Mouse (Mus musculus): ENCODE results near the gene Fam122a. TPM values are rescaled to one million over a fixed set of nuclear protein-coding genes. Genes with fewer than 3 reads are reported as not detected.
A peak's percentile ranks its signal among the peaks of the same experiment; 100 is the strongest.

Fam122a gene
- 63.2 and 65.4 TPM in 2 replicates for polyA plus RNA-seq (2016; fragmentation: Nextera tagmentation; extraction: Ambion mirVana)

DNA sequence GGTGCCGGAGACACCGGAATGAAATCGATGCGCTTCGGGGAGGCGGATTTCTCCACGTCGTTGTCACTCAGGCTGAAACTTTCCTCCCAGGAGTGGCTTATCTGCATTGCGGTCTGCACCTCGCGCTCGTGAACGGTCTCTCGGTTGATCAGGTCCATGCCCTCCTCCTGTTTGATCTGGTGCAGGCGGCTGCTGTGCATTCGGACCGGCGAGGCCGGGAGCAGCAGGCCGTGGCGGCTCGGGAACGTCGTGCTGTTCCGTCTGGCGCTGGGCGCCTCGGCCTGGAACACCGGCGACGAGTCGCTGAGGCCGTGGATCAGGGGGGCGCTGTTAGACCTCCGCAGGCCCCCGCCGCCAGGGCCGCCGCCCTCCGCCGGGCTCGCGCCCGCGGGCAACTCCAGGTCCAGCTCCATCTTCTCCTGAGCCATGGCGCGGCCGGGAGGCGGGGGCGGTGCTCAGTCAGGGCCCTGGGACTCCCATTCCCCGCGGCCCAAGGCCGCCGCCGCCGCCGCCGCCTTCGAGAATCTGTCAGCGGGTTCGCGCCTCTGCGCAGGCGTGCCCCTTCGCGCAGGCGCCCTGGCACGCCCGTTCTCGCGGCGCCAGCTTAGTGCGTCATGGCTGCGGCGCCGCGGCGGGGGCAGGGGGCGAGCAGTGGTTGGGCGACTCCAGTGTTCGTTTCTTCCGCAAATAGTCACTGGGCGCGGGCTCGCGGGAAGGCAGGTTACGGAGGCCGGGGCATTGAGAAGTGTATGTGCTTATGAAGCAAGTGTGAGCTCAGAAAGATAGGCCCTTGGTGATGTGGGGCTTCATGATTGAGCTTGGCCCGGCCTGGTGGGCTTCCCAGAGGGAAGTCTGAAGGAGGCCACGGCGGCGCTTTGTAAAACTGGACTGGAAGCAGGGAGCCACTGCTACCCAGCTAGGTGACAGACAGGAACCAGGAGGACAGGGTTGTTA, at the start of gene Fam122a:
Gene Fam122a, minus strand, starts transcription at position 428 of the 954 bp plus-strand sequence.
- peaks cover 24% of the 10 kb centered on the region for H3K4me1 ChIP-seq
- no peaks in the 10 kb centered on the region for H3K9me3 ChIP-seq
- H3K4me3 ChIP-seq (replicated peaks), result peak within 1 kb of the TSS; percentile 83
- H3K36me3 ChIP-seq (replicated peaks), result no peaks in the 10 kb centered on the region; the same call in 1 of the 2 replicates
- no peaks in the 10 kb centered on the region for H3K27me3 ChIP-seq
- H3K9ac ChIP-seq, result peak within 1 kb of the TSS; percentile 89
- under 1% methylated on average over 79 of the region's 92 CpGs for WGBS
- peak; percentile 98 for ATAC-seq (ENCODE audit: low FRiP score)
- H3K27ac ChIP-seq, result peak within 1 kb of the TSS; percentile 94
- H3K4me2 ChIP-seq, result peak within 1 kb of the TSS; percentile 65

DNA sequence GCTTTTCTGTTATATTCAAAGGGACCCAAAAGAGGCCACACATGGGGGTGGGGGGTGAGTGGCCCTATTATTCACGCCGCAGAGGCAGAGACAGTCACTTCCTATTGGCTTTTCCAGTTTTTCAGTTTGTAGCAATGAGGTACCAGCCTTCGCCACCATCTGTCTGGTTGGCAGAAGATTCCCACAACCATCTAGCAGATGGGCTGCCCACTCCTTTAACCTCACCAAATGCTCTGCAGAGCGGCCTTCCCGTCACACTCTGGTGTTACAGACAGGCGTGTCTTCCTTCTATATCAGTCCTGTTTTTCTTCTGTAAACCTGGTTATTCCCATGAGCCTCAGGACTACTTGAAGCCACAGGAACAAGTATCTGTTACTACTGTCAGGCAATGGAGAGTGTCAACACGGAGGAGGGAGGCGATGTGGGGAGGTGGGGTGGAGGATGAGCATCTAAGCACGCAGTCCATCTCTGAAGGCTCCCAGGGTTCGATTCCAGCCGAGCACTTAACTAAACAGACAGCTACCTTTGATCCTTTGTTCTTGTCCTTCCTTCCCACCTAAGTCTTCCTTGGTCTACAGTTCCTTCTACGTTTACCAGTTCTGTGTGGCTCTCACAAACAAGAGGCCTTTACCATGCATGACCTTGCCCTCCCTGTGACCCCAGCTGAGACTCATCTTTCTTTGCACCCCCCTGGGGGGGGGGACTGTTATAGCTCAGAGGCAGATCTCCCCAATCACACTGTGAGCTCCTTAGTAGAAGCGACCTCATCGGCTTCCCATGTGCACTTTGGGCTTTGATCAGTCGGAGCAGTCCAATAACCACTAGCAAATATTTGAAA, 46.5 kb upstream of the Fam122a start:
- H3K4me3 ChIP-seq (replicated peaks), result no peak overlapping the region
- no peaks in the 10 kb centered on the region for H3K27me3 ChIP-seq
- WGBS, result 78% methylated on average over 15 of the region's 15 CpGs
- no peaks in the 10 kb centered on the region for H3K4me1 ChIP-seq
- no peaks in the 10 kb centered on the region for H3K9me3 ChIP-seq
- H3K36me3 ChIP-seq (replicated peaks), result no peaks in the 10 kb centered on the region
- no peak for ATAC-seq (ENCODE audit: low FRiP score)
- H3K9ac ChIP-seq, result no peak overlapping the region
- no peak overlapping the region for H3K4me2 ChIP-seq
- H3K27ac ChIP-seq, result no peak overlapping the region

DNA sequence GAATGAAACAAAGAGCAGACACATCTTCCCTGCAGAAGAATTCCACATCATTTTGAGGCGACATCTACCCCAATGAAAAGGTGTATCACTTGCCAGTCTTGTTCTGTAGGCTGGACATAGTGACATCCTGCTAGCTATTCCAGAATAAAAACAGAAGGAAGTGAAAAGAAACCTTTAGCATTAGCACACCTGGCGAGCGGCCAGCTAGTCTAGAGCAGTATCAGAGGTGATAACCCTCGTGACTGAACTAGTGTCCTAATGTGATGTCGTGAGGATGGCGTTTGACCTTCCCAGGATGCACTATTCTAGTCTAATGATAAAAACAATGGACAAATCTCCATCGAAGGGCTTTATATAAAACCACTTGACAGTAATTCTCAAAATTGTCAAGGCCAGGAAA, 44.8 kb upstream of the Fam122a start:
- H3K27ac ChIP-seq, result no peak overlapping the region
- no peak overlapping the region for H3K9ac ChIP-seq
- 87% methylated on average over 7 of the region's 7 CpGs for WGBS
- H3K36me3 ChIP-seq (replicated peaks), result no peaks in the 10 kb centered on the region
- no peak overlapping the region for H3K4me2 ChIP-seq
- H3K4me1 ChIP-seq, result no peaks in the 10 kb centered on the region
- H3K27me3 ChIP-seq, result no peaks in the 10 kb centered on the region
- no peak for ATAC-seq (ENCODE audit: low FRiP score)
- no peaks in the 10 kb centered on the region for H3K9me3 ChIP-seq
- no peak overlapping the region for H3K4me3 ChIP-seq (replicated peaks)

DNA sequence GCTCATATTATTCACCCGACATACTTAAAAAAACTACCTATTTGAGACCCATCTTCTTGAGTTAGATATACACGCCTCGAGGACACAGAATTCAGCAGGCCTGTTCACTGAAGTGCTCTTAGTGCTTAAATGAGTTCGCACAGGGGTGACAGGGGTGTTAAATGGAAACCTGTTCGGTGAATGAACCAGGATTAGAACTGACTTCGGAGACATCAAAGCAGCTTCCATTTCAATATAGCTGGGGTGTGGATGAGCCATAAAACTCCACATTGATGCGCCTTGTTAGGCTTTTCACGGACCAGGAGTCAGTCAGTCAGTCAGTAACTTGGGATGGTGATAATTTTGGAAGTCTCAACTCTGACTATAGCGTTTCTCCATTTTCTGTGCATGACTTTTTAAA, 44.0 kb upstream of the Fam122a start:
- no peak overlapping the region for H3K9ac ChIP-seq
- H3K4me1 ChIP-seq, result no peaks in the 10 kb centered on the region
- no peaks in the 10 kb centered on the region for H3K9me3 ChIP-seq
- no peak for ATAC-seq (ENCODE audit: low FRiP score)
- no peak overlapping the region for H3K4me3 ChIP-seq (replicated peaks)
- H3K4me2 ChIP-seq, result no peak overlapping the region
- 92% methylated on average over 9 of the region's 9 CpGs for WGBS
- no peak overlapping the region for H3K27ac ChIP-seq
- H3K36me3 ChIP-seq (replicated peaks), result no peaks in the 10 kb centered on the region
- H3K27me3 ChIP-seq, result no peaks in the 10 kb centered on the region

DNA sequence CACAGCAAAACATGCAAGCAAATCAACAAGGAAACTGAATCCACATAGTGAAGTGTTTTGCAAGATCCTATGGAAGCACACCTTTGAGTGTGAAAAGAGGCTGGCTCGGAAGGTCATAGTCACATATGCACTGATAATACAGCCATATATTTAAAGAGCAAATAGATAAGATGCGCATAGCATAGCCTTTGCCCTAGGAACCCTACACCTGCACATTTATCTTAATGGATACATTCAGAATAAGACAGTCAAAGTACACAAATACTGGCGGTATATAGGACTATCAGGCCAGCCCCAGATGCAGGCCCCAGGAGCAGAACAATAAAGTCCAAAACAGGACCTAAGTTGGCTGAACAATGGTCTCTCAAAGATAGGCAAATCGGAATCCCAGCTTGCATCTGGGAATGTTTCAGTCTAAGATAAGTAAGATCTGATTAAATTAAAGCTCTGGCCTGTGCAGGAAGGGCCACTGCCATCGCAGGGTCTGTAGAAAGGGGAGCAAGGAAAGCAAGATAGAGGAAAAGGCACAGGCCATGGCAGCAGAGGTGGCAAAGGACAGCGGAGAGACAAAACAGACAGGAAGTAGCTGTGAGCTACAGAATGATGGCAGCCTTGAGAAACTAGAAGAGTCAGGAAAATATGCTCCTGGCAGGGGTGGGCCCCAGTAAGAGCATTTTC, 42.7 kb upstream of the Fam122a start:
- H3K4me3 ChIP-seq (replicated peaks), result no peak overlapping the region
- ATAC-seq (ENCODE audit: low FRiP score), result no peak
- WGBS, result 88% methylated on average over 6 of the region's 6 CpGs
- H3K4me2 ChIP-seq, result no peak overlapping the region
- H3K27ac ChIP-seq, result no peak overlapping the region
- H3K9ac ChIP-seq, result no peak overlapping the region
- no peaks in the 10 kb centered on the region for H3K36me3 ChIP-seq (replicated peaks)
- no peaks in the 10 kb centered on the region for H3K27me3 ChIP-seq
- H3K4me1 ChIP-seq, result no peaks in the 10 kb centered on the region
- no peaks in the 10 kb centered on the region for H3K9me3 ChIP-seq

DNA sequence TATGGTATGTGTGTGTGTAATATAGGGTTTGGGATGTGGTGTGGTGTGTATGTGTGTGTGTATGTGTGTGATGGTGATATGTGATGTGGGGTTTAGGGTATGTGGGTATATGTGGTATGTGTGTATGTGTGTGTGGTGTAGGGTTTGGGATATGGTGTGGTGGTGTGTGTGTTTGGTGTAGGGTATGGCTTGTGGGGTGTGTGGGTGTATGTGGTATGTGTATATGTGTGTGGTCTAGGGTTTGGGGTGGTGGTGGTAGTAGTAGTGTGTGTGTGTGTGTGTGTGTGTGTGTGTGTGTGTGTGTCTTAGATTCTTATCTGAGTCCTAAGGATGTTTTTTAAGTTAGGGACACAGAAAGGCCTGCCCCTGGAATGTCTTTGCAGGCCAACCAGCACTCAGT, 41.2 kb upstream of the Fam122a start:
- Histone ChIP-seq H3K9me3 (no peaks in the 10 kb centered on the region), H3K4me2 (no peak overlapping the region), H3K4me1 (no peaks in the 10 kb centered on the region), H3K27me3 (no peaks in the 10 kb centered on the region), H3K9ac (no peak overlapping the region), H3K4me3 (replicated peaks) (no peak overlapping the region), H3K27ac (no peak overlapping the region), H3K36me3 (replicated peaks) (no peaks in the 10 kb centered on the region)
- no peak for ATAC-seq (ENCODE audit: low FRiP score)

DNA sequence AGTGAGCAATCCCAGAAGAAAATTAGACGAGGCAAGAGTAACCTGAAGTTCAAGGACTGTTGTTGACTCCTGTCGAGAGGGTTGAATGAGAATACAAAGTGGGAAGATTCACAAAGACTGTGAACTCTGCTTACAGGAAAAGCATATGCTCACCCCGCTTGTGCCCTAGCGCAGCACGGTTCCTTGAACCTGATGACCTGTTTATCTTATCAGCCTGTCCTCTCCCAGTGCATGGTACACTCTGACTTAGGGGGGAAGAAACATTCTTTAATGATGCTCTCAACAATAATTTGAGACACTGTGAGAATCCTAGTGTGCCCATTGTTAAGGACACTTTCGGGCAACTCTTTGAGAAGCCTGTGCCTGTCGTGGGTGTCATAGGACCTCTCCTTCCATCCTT, 39.9 kb upstream of the Fam122a start:
- H3K4me1 ChIP-seq, result no peaks in the 10 kb centered on the region
- WGBS, result 85% methylated on average over 7 of the region's 7 CpGs
- H3K4me3 ChIP-seq (replicated peaks), result no peak overlapping the region
- no peak overlapping the region for H3K4me2 ChIP-seq
- no peak overlapping the region for H3K9ac ChIP-seq
- no peaks in the 10 kb centered on the region for H3K36me3 ChIP-seq (replicated peaks)
- H3K27ac ChIP-seq, result no peak overlapping the region
- H3K27me3 ChIP-seq, result no peaks in the 10 kb centered on the region
- H3K9me3 ChIP-seq, result no peaks in the 10 kb centered on the region
- no peak for ATAC-seq (ENCODE audit: low FRiP score)

DNA sequence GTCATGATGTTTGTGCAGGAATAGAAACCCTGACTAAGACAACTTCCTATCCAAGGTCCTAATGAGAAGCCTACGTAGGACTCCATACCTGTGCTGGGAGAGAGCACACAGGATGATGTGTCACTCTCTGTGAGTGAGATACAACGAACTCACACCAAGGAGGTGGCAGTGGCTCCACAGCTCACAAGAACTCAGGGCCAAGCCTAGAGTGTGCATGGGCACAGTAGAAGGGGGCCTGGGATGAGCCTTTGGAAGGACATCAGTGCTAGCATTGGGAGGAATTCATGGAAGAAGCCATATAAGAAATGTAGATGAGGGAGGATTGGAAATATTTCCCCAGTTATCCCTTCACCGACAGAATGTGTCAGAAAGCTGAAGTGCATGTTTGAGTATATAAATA, 38.8 kb upstream of the Fam122a start:
- no peak overlapping the region for H3K4me2 ChIP-seq
- ATAC-seq (ENCODE audit: low FRiP score), result no peak
- 95% methylated on average over 3 of the region's 3 CpGs for WGBS

DNA sequence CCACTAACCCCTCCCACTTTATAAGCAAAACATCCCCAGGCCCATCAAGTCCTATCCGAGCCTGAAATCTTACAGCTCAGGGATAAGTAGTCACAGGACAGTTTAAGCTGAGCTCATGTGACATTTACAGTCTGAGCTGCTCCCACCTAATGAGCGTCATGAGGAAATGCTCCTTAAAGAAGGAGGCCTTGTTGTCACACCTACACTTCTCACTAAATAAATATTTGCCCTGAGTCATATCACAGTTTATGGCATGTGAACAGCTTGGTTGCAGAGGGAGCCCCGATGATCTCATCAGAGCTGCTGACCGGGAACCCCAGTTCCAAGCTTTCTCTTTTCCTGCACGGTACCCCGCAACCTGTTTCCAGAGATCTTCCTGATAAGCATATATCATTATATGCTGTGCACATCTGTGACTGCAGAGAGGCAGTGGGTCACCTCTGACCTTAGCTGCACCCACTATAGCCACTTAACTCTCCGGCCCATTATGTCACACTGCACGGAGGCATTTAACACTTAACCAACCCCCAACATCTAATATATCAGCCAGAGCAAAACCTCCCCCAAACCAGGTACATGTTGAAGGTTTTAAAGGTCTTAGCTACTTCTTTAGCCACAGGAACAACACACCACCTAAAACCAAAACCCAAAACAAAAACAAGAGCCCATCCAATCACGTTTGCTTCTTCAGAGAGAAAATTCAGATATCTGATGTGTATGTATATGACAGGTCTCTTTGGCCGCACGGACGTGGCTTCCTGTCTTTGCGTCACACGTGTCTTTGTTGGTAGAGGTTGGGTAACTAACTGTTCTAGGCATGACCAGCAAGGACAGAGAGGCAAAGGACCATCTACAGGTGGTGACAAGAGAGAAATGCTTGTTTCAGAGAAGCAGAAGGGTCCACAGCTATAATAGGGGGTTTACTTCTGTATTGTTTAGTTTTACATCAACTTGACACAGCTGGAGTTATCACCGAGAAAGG, 37.8 kb upstream of the Fam122a start:
- no peak overlapping the region for H3K27ac ChIP-seq
- H3K36me3 ChIP-seq (replicated peaks), result no peaks in the 10 kb centered on the region
- no peaks in the 10 kb centered on the region for H3K9me3 ChIP-seq
- H3K4me3 ChIP-seq (replicated peaks), result no peak overlapping the region
- no peak overlapping the region for H3K4me2 ChIP-seq
- no peaks in the 10 kb centered on the region for H3K4me1 ChIP-seq
- no peak for ATAC-seq (ENCODE audit: low FRiP score)
- WGBS, result 87% methylated on average over 15 of the region's 15 CpGs
- H3K9ac ChIP-seq, result no peak overlapping the region
- H3K27me3 ChIP-seq, result no peaks in the 10 kb centered on the region

More for the DNA sequence above, 38.8 kb upstream of the Fam122a start:
- Histone ChIP-seq H3K27me3 (no peaks in the 10 kb centered on the region), H3K36me3 (replicated peaks) (no peaks in the 10 kb centered on the region), H3K27ac (no peak overlapping the region), H3K9ac (no peak overlapping the region), H3K9me3 (no peaks in the 10 kb centered on the region), H3K4me3 (replicated peaks) (no peak overlapping the region), H3K4me1 (no peaks in the 10 kb centered on the region)

DNA sequence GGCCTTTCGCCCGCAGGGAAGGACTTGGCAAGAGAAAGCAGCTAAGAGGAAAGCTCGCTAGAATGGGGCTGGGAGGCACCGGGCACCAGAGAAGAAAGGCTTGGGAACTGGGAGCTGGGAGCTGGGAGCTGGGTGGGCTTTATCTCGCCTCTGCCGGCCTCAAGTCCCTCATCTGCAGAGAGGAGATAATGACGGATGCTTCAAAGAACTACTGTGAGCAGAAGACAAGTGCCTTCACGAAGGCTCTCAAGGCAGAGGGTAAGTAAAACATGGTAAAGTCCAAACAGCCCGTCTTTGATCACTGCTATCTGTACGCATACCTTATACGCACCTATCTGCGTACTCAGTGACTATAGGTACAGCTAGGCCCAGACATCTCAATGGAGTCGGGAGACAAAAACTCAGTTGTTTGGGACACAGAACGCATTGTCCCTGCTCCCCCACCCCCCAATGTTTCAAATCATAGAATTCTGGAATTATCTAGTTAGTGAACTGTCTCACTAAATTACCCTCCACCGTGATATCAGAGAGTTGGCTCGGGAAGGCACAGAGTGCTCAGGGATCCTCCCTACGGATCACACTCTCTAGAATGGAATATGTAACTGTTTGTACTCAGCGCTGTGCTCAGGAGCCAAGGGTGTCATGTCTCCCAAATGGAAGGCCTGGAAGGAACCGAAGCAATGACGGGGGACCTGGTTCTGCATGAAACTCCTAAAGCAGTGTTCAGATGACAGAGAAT, 36.1 kb upstream of the Fam122a start:
- Histone ChIP-seq H3K36me3 (replicated peaks) (no peaks in the 10 kb centered on the region), H3K4me2 (no peak overlapping the region), H3K4me3 (replicated peaks) (no peak overlapping the region), H3K9me3 (no peaks in the 10 kb centered on the region), H3K9ac (no peak overlapping the region), H3K27ac (no peak overlapping the region), H3K27me3 (no peaks in the 10 kb centered on the region), H3K4me1 (peaks cover 7% of the 10 kb centered on the region)
- no peak for ATAC-seq (ENCODE audit: low FRiP score)
- WGBS, result 87% methylated on average over 20 of the region's 20 CpGs

DNA sequence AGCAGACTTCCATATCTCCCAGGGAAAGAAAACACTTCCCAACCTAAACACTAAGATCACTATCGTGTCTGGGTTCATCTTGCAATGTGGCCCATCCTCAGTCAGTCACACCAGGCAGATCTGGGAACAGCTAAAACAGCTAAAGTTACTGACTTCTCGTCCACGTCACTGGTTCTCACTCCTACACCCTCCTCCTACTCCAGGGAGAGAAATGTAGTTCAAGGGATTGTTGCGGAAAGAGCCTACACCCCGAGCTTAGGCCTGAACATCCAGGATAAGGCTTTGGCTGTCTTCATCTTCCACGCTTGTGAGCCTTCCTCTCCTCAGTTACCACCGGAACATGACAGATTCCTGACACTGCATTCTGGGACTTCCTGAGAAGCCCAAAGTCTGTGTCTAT, 34.8 kb upstream of the Fam122a start:
- no peak for ATAC-seq (ENCODE audit: low FRiP score)
- H3K4me1 ChIP-seq, result peaks cover 12% of the 10 kb centered on the region
- no peak overlapping the region for H3K4me2 ChIP-seq
- H3K9ac ChIP-seq, result no peak overlapping the region
- H3K9me3 ChIP-seq, result no peaks in the 10 kb centered on the region
- H3K27me3 ChIP-seq, result no peaks in the 10 kb centered on the region
- H3K27ac ChIP-seq, result no peak overlapping the region
- 87% methylated on average over 7 of the region's 7 CpGs for WGBS
- no peaks in the 10 kb centered on the region for H3K36me3 ChIP-seq (replicated peaks)
- H3K4me3 ChIP-seq (replicated peaks), result no peak overlapping the region

Measured in forebrain, embryonic 12.5 days (tissue).